Mouse (Mus musculus): ENCODE measurements around the gene Ncoa3.
"Not testable (repeated sequence)": the region's sequence is repeated elsewhere in the genome, so short reads cannot be mapped to it uniquely, and the experiment has no call there.

Ncoa3 gene

GRCm38 (mm10) chr2:165992270-165993172 is at the start of gene Ncoa3:
Gene Ncoa3, plus strand, starts transcription at chr2:165992636.
- DNase-seq = peak; percentile 87

- DNase-seq = no peak
Measured at GRCm38 (mm10) chr2:165943113-165943512, 49.3 kb upstream of the Ncoa3 start.

- no peak for DNase-seq
Measured at GRCm38 (mm10) chr2:165944576-165945351, 47.7 kb upstream of the Ncoa3 start.

GRCm38 (mm10) chr2:165946046-165946564 is 46.3 kb upstream of the Ncoa3 start:
- no peak for DNase-seq

GRCm38 (mm10) chr2:165948007-165948406 is 44.4 kb upstream of the Ncoa3 start:
- DNase-seq = no peak

GRCm38 (mm10) chr2:165948785-165949184 is 43.7 kb upstream of the Ncoa3 start:
- DNase-seq = not testable (repeated sequence)

GRCm38 (mm10) chr2:165949719-165950118 is 42.7 kb upstream of the Ncoa3 start:
- DNase-seq = no peak

- DNase-seq = no peak
Measured at GRCm38 (mm10) chr2:165951432-165952068, 40.9 kb upstream of the Ncoa3 start.

- no peak for DNase-seq
Measured at GRCm38 (mm10) chr2:165954872-165955271, 37.6 kb upstream of the Ncoa3 start.

GRCm38 (mm10) chr2:165955386-165955785 is 37.0 kb upstream of the Ncoa3 start:
- DNase-seq = no peak

- DNase-seq = no peak
Measured at GRCm38 (mm10) chr2:165956096-165956740, 36.2 kb upstream of the Ncoa3 start.

GRCm38 (mm10) chr2:165957257-165957828 is 35.1 kb upstream of the Ncoa3 start:
- DNase-seq = no peak

- no peak for DNase-seq
Measured at GRCm38 (mm10) chr2:165958556-165958955, 33.9 kb upstream of the Ncoa3 start.

- no peak for DNase-seq
Measured at GRCm38 (mm10) chr2:165960695-165961094, 31.7 kb upstream of the Ncoa3 start.

- DNase-seq = no peak
Measured at GRCm38 (mm10) chr2:165962824-165963223, 29.6 kb upstream of the Ncoa3 start.

- no peak for DNase-seq
Measured at GRCm38 (mm10) chr2:165964121-165964520, 28.3 kb upstream of the Ncoa3 start.

GRCm38 (mm10) chr2:165967076-165967475 is 25.4 kb upstream of the Ncoa3 start:
- DNase-seq = no peak

GRCm38 (mm10) chr2:165967823-165968555 is 24.4 kb upstream of the Ncoa3 start:
- DNase-seq = peak; percentile 14

GRCm38 (mm10) chr2:165968876-165969275 is 23.6 kb upstream of the Ncoa3 start:
- DNase-seq = no peak

- no peak for DNase-seq
Measured at GRCm38 (mm10) chr2:165969391-165969790, 23.0 kb upstream of the Ncoa3 start.

- no peak for DNase-seq
Measured at GRCm38 (mm10) chr2:165969961-165970360, 22.5 kb upstream of the Ncoa3 start.

All from cerebellum, adult 9-10 months (tissue).